Mouse (Mus musculus) thymus, postnatal 4 days (tissue): ENCODE results near the gene Utf1.
A peak's percentile ranks its signal among the peaks of the same experiment; 100 is the strongest.

Experiments used
- DNase-seq: peaks from one replicate; pipeline ENCODE4 v3.0.0; 2021

Gene Utf1

DNA sequence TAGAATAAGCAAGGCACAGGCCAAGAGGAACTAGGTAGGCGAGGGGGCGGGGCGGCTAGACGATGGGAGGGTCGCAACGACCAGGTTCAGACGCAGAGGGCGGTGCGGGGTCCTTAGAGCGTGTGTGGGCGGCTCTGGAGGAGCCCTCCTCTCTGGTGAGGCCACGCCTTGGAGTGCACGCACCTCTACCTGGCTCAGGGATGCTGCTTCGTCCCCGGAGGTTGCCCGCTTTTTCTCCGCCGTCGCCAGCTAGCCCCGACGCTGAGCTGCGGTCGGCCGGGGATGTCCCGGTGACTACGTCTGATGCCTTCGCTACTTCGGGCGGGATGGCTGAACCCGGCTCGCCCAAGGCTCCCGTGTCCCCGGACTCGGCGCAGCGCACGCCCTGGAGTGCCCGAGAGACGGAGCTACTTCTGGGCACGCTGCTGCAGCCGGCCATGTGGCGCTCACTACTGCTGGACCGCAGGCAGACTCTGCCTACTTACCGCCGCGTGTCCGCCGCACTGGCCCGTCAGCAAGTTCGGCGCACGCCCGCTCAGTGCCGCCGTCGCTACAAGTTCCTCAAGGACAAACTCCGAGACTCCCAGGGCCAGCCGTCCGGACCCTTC is at the start of gene Utf1:
Utf1 (plus strand) TSS at position 116 of the 608 bp plus-strand sequence.
- peak; percentile 58 for DNase-seq

- DNase-seq, result peak; percentile 18
Observed at GRCm38 (mm10) chr7:139894655-139895557, 48.7 kb upstream of the Utf1 start, which contains the start of gene Kndc1. Gene Kndc1 (plus strand): TSS chr7:139894696.

- no peak for DNase-seq
Observed at GRCm38 (mm10) chr7:139896271-139896670, 47.3 kb upstream of the Utf1 start.

- DNase-seq, result no peak
Observed at GRCm38 (mm10) chr7:139896796-139897195, 46.8 kb upstream of the Utf1 start.

DNA sequence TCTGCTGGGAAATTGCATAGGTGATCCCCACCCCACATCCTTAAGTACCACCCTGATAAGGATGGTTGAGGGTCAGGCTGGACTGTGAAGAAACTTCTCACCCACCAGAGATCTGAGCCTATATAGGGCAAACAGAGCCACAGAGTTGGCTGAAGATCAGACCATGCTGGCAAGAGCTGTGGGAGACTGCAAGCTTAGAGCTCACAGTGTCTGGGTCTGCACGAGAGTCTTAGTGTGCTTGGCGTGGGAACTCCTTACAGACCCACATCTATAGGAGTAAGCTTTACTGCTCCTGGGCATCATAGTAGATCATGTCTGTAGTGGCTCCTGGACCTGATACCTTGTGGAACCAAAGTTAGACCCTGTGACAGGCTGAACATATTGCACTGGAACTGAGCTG is 45.0 kb upstream of the Utf1 start:
- DNase-seq, result no peak

DNA sequence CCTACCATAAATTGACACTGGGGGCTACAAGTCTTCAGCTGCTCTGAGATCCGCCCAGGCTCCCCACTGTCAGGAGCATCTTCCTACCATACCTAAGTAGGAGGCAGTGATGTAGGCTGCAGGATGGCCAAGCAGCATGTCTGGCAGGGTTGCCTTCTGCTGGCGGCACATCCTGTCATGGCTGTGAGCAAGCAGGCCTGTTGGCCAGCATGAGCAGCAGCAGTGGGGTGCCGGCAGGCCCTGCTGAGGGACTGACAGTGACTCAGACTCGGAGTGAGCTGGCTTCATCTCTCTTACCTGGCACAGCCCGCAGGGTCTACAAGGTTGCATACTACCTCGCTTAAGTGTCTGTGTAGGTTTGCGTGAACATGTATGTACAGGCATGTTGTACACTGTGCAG is 44.1 kb upstream of the Utf1 start:
- no peak for DNase-seq

DNA sequence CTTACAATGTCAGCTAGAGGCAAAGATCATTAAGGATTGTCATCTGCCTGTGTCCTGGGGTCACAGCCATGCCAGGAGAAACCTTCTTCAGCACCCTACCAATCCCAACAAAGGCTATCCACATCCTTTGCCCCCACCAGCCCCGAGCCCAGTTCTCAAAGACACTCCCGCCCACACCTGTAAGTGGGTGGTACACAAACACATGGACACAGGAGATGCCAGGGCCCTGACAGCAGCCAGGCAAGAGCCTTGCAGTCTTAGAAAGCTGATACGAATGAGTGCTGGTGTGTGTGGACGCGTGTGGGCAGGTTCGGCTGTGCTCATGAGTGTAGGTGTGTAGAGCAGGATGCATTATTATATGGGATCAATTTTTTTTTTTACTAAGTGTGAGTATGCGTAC is 43.1 kb upstream of the Utf1 start:
- DNase-seq, result no peak

DNA sequence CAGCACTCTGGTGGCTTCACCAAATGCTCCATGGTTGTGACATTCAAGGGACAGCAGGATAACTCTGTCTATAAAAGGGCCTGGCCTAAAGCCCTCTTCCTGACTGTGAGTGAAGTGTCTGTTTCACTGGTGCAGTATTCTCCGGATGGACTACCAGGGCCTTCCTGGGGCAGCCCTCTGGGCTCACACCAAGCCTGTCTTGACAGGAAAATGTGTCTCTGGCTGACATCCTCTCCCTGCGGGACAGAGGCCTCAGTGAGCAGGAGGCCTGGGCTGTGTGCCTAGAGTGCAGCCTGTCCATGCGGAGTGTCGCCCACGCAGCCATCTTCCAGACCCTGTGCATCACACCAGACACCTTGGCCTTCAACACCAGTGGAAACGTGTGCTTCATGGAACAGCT is 42.7 kb upstream of the Utf1 start:
- DNase-seq, result no peak

DNA sequence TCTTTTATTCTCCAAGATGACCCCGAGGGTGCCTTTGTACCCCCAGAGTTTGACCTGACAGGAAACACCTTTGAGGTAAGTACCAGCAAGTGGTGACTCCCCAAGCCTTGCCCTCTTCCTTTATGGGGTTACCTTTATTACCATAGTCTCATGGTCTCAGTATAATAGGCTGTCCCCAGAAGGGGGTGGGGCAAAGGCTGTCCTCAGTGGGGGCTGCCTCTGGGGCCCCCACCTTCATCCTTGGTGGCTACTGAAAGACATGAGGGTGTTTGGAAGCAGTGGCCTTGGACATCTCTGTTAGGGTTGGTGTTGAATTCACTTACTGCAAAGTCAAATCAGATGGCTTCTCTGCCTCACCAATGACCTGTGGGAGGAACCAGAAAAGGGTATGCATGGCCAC is 41.6 kb upstream of the Utf1 start:
- DNase-seq, result no peak

DNA sequence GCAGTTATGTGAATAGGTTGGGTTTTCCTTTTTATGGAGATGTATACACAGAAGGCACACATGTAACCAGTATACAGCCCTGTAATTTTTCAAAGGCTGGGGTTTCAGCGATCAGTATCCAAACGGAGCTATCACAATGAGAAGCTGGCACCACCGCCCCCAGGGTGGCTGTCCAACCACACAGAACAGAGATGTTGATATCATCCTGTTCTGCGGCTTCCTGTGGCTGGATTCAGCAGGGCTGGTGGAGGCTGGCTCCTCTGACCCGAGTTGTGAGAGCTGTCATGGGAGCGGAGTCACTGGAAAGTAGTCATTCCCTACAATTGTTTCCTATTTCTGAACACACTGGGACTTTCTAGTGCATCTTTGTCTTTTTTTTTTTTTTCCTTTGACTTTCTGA is 38.3 kb upstream of the Utf1 start:
- DNase-seq, result no peak

- peak; percentile 55 for DNase-seq
Observed at GRCm38 (mm10) chr7:139905661-139906060, 37.9 kb upstream of the Utf1 start.

- DNase-seq, result no peak
Observed at GRCm38 (mm10) chr7:139908176-139908575, 35.4 kb upstream of the Utf1 start.

- DNase-seq, result no peak
Observed at GRCm38 (mm10) chr7:139909469-139909868, 34.1 kb upstream of the Utf1 start.

DNA sequence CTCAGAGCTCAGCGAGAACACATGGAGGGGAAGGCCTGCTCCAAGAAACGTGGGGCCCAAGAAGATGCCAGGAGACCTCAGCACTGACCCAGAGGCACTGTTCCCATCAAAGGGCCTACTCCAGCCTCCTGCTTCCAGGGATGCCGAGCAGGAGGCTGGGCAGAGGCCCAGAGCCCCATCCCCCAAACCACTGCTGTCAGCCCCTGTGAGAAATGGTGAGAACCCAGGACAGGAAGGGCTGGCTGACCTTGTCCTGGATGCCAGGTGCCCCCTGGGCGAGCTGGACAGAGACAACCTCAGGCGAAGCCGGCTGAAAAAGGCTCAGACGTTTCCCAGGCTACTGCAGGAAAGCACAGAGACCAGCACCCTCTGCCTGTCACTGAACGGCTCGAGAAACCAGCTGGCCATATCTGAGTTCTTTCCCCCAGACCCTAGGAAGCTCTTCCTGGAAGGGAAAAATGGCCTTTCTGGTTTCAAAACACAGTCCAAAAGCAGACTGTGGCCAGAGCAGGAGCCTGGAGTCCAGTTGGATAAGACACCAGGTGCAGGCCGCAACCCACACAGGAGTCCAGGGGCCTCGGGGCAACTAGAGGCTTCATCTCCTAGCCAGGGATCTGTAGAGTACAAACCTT is 33.3 kb upstream of the Utf1 start:
- DNase-seq, result no peak

GRCm38 (mm10) chr7:139914141-139915047 is 29.2 kb upstream of the Utf1 start:
- peak; percentile 35 for DNase-seq

DNA sequence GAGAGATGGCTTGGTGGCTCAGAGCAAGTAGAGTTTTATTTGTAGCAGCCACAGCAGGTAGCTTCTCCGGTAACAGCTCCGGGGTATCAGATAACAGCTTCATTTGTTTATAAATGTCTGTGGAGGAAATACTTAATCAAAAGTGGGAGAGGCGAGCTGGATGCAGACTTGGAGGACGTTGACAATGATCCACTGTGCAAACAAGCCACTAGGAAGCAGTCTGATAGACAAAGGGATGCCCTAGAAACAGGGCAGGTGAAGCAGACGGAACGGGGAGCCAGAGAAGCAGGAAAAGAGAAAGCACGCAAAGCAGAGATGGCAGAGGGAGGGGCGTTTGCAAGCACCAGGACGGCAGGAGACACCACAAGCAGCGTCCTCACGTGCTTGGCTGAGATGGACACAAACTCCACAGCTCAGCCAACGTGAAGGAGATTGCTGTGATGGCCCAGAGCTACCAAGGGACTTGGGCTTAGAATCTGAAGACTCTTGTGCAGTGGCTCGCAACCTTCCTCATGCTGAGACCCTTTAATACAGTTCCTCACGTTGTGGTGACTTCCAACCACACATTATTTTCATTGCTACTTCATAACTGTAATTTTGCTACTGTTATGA is 27.8 kb upstream of the Utf1 start:
- no peak for DNase-seq

- DNase-seq, result no peak
Observed at GRCm38 (mm10) chr7:139916345-139916744, 27.2 kb upstream of the Utf1 start.

DNA sequence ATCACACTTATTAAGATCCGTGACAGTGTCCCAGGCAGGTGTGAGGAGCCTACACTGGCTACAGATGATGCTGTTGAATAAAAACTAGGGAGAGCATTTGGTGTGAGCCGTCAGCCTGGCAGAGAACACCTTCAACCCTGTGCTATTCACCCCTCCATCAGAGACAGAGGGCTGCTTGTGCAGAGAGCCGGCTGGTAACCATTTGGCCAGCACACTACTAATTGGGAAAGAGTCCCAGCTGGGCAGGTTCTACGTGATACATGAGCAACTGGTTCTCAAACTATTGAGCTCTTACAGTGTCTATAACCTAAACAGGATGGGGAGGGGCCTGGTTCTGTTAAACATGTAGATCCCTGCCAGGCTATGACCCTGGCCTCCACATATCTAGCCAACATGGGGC is 25.3 kb upstream of the Utf1 start:
- DNase-seq, result no peak

GRCm38 (mm10) chr7:139930732-139931131 is 12.9 kb upstream of the Utf1 start:
- peak; percentile 79 for DNase-seq

DNA sequence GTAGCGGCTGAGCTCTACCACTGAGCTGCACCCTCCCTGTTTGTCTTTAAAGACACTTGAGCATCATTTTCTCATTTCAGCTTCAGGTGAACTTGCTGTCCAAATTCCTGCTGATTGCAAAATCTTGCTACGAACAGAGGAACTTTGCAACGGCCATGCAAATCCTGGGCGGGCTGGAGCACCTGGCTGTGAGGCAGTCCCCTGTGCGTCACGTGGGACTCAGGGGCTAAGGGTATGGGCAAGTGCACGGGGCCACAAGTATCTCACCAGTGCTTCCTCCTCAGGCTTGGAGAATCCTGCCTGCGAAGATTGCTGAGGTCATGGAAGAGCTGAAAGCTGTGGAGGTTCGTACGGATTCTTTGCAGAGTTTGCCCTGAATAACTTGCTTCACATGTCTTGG is 6.9 kb upstream of the Utf1 start:
- DNase-seq, result no peak

- no peak for DNase-seq
Observed at GRCm38 (mm10) chr7:139937138-139937537, 6.5 kb upstream of the Utf1 start.

- no peak for DNase-seq
Observed at GRCm38 (mm10) chr7:139937810-139938209, 5.8 kb upstream of the Utf1 start.
